Mouse (Mus musculus) testis, postnatal 10 days (tissue): ENCODE results near the gene 2010315B03Rik.

Source experiments
- DNase-seq: peaks from one replicate; pipeline ENCODE4 v3.0.0; 2021; ENCODE audit warnings: low spot score

2010315B03Rik gene

DNA sequence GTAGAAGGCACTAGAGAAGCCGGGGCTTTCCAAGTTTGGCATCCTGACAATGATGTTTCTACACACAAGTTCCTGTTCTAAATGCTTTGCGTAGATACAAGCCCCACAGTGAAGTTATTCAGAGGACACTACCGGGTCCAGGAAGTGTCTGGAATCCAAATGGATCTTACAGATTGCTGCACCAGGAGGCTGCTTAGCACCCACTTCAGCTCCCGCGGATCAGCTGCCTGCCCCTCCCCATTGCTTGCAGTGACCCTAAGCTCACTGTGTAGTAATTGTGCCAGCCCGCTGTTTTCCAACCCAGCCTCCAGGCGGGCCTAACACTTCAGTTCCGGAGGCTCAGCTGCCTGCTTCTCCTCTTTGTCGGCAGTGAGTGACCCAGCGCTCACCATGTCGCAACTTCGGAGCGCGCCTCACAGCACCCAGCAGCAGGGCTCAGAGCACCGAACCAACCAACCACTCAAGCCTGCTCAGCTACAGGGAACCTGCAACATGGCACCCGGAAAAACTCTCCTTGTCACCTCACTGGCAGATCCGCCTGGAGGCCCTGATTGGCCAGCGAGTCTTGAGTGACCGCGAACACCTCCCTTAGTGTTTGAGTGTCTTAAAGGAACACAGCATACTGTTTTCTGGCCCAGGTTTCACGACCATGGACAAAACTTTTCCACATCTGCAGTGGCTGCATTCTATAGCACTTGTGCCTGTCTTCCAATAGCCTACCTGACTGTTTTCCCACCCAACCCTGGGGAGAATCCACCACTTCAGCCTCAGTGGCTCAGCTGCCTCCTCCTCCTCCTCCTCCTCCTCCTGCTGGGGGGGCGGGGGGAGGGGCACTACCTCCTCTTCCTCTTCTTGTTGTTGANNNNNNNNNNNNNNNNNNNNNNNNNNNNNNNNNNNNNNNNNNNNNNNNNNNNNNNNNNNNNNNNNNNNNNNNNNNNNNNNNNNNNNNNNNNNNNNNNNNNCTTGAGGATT, at the start of gene 2010315B03Rik:
Gene 2010315B03Rik, minus strand, starts transcription at position 526 of the 972 bp plus-strand sequence.
- peak; percentile 77 for DNase-seq

DNA sequence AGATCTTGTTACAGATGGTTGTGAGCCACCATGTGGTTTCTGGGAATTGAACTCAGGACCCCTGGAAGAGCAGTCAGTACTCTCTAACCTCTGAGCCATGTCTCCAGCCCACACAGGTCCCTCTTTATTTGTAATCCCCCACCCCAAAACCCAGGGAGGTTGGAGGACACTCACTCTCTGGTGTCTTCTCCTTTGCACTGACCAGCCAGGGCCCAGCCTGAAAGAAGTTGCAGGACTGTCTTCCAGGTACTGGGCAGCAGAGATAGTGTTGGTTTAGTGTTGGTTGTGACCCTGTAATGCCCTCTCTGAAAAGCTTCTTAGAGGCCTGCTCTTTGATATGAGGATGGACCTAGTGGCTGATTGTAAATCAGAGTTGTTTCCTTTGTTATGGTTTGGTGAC, 994 bp downstream of the 2010315B03Rik start:
- no peak for DNase-seq

DNA sequence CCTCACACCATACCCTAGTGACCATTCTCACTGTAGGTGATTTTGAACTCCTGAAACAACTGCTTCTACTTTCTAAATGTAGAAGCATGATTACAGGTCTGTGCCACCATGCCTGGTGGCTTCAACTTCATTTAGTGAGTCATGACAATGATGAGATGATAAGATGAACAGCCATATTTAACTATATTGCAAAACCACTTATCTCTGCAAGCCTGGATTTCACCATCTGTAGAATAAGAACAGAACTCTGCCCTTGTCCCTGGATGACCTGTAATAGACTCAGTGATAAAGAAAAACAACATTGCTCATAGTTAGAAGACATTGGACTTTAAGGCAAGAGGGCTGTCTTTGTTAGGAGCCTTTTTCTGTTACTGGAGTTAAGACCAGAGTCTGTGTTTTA, 24.2 kb downstream of the 2010315B03Rik start:
- no peak for DNase-seq

- peak; percentile 80 for DNase-seq
These were observed 30.4 kb downstream of the 2010315B03Rik start for GRCm38 (mm10) chr9:124281912-124282686.

DNA sequence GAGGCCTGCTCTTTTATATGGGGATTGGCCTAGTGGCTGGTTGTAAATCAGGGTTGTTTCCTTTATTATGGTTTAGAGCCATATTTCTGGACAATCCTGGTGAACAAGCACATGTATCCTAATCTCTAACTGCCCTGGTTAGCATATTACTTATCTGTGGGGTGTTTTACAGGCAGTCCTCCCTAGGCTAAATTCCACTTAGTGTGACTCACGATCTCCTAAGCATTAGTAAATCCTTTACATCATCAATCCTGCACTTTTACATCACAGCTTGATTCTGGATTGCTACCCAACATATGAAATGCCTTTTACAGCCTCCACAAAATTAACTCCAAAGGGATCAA, 31.1 kb downstream of the 2010315B03Rik start:
- DNase-seq: no peak

DNA sequence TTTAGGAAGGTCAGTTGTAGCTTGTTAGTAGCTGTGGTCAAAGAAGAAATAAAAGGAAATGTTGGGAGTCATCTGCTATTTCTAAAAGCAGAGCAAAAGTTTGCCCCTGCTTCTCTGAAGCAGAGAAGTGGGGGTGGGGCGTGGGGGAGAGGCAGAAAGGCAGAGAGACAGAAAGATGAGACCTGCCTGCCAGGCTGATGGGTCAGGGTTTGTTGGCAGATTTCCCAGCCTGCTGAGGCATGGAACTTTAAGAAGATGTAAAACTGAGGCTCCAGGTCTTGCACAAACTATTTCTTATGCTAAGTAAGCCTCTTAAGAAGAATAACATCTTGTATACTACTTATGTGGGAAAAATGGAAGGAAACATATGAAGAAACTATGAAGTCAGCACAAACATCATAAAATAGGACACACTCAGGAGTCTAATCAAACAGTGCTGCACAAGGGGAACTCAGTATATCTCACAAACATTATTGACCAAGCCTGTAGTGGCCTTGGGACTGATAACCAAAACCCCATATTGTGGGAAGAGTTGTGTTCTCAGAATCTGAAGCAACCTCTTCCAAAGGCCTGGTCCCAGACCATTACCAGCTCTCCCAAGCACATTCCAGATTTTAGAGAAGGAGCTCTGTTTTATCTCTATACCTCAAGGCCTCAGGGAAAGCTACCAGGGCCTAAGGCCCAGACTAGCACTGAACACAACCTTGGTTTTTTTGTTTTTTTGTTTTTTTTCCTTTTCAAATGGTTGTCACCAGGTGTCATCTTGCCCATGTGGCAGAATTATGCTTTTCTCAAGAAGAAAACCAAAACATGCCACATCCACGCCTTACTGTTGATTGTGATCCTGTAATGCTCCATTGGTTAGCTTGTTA, 31.7 kb downstream of the 2010315B03Rik start:
- DNase-seq: peak; percentile 55

DNA sequence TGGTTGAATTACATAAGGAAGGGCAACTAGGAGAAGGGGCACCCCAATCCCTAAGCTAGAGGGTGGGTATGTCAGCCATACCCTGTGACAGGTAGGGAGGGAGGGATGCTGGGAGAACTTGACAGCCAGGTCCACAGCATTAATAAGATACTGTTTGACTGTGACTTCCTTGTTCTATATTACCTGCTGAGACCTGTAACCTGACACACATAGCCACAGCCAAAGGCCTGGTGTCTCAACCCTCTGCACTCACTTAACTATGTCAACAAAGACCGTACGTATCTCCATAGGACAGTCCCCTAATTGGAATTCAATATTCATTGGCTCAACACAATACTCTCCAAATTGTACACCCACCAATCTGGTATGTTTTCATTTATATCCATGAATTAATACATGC, 33.2 kb downstream of the 2010315B03Rik start:
- DNase-seq: no peak

DNA sequence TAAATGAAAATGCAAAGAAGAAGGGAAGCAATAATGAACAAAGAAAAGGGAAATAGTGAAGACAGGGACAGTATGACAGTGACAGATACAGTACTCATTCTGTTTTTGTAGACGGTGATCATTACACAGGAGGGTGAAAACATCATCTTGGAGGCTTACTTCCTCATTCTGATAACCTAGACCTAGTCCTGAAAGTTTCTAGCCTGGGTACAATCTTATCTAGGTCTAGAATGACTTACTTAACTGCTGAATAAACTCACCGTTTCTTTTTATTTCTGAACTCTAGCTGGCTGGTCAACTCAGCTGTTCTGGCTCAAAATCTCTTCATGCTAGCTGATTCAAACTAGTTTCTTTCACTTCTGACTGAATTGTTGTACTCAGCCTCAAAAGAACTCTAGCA, 37.4 kb downstream of the 2010315B03Rik start:
- no peak for DNase-seq

DNA sequence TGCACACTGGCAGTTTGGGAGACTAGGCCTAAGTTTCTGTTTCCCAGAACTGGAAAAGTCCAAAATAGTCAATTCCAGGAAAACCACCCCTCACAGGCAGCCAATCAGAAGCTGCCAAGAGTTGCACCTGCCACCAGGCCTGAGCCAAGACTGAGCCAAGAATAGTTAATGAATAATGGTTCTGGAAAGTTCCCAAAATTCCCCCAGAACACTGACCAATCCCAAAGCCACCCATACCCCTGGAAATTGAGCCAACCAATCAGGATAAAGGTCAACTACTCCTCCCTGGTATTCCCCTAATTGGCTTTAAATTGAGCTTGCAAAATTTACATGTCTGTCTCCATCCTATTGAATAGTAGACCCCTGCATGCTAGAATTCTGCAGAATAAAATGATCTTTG, 39.3 kb downstream of the 2010315B03Rik start:
- DNase-seq: no peak

DNA sequence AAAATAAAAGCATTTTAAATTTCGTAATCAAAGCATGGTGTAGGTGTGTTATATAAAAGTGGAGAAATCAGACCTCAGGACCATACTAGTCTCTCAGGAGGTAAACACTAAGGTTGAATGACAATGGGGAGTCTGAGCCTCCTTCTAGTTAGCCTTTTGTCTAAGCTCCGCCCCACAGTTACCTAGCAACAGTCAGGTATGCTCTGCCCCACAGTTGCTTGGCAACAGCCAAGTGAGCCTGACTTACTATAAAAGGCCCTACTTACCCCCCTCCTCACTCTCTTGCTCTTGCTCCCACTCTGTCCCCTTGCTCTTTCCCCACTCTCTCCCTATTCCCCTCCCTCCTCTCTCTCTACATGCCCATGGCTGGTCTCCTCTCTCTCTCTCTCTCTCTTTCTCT, 44.6 kb downstream of the 2010315B03Rik start:
- no peak for DNase-seq

DNA sequence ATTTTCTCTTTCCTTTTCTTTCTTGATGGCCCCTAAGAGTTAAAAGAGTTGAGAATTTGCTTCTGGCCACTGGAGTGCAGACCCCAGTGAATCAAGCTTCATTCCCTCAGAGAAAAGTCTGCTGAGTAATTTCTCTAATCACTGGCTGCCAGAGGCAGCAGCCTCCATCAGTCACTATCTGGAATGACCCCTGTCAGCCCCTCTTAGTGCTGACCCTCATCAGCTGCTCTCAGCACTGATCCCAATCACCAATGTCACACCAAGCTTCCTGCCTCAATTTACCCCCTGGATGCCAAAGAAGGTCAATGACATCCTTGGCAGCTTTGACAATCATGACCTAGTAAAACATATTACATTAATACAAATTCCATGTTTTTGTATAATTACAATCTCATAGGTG, 45.0 kb downstream of the 2010315B03Rik start:
- no peak for DNase-seq

DNA sequence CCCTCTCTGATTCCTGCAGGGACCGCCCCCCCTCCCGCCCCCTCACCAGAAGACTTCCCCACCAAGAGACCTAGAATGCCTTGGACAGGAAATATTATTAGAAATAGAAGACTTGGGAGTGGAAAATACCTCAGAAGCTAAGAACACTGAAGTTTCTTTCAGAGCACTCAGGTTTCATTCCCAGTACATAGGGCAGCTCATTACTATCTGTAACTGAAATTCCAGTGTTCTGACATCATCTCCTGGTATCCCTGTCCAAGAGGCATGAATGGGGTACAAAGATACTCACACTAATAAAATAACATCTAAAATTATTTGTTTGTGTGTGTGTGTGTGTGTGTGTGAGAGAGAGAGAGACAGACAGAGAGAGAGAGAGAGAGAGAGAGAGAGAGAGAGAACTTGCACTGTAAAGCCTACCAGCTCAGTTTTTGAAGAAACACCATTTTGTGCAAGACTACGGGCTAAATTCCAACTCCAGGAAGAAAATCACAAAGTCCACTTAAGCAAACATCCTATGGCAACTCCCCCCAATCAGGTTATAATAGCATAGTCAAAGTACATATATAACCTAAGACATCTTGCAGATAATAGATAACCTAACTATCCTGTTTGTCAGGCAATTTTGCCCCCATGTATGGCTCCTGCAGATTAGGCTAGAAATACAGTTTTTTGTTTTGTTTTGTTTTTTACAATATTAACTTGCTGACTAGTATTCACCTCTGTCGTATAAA, 49.3 kb downstream of the 2010315B03Rik start:
- no peak for DNase-seq

- no peak for DNase-seq
These were observed 54.4 kb downstream of the 2010315B03Rik start for GRCm38 (mm10) chr9:124258067-124258556.

DNA sequence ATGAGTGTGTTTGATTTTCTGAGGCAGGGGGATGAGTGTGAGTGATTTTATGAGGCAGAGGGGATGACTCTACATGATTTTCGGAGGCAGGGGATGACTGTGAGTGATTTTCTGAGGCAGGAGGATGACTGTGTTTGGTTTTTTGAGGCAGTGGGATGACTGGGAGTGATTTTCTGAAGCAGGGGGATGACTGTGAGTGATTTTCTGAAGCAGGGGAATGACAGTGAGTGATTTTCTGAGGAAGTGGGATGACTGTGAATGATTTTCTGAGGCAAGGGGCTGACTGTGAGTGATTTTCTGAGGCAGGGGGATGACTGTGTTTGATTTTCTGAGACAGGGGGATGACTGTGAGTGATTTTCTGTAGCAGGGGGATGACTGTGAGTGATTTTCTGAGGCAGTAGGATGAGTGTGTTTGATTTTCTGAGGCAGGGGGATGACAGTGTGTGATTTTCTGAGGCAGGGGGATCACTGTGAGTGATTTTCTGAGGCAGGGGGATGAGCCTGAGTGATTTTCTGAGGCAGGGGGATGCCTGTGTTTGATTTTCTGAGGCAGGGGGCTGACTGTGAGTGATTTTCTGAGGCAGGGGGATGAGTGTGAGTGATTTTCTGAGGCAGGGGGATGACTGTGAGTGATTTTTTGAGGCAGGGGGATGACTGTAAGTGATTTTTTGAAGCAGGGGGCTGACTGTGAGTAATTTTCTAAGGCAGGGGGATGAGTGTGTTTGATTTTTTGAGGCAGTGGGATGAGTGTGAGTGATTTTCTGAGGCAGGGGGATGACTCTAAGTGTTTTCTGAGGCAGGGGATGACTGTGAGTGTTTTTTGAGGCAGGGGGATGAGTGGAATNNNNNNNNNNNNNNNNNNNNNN, 55.1 kb downstream of the 2010315B03Rik start:
- peak; percentile 71 for DNase-seq

DNA sequence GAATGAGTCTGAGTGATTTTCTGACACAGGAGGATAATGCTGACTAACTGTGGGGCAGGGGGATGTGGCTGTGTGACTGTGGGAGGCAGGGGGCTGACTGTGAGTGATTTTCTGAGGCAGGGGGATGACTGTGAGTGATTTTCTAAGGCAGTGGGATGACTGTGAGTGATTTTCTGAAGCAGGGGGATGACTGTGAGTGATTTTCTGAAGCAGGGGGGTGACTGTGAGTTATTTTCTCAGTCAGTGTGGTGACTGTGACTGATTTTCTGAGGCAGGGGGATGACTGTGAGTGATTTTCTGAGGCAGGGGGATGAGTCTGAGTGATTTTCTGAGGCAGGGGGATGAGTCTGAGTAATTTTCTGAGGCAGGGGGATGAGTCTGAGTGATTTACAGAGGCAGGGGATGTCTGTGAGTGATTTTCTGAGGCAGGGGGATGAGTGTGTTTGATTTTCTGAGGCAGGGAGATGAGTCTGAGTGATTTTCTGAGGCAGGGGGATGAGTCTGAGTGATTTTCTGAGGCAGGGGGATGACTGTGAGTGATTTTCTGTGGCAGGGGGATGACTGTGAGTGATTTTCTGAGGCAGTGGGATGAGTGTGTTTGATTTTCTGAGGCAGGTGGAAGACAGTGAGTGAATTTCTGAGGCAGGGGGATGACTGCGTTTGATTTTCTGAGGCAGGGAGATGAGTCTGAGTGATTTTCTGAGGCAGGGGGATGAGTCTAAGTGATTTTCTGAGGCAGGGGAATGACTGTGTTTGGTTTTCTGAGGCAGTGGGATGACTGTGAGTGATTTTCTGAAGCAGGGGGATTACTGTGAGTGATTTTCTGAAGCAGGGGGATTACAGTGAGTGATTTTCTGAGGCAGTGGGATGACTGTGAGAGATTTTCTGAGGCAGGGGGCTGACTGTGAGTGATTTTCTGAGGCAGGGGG, 56.0 kb downstream of the 2010315B03Rik start:
- DNase-seq: peak; percentile 79

GRCm38 (mm10) chr9:124251438-124251837, 61.1 kb downstream of the 2010315B03Rik start:
- no peak for DNase-seq
